Mouse (Mus musculus) neural tube, embryonic 13.5 days (tissue): ENCODE measurements at regions not wholly inside any gene's neighbourhood (a gene's known extent, or its start where the extent isn't known, plus 50 kb on each side); places are given as distances from the start of the nearest gene placed in this dataset.

Experiments used
- ATAC-seq: fragments of 200-750 bp; cut with Nextera tagmentation; 2 replicates; pipeline ENCODE4 v1.8.0; 2017; ENCODE audit warnings: low read depth, mild to moderate bottlenecking, moderate TSS enrichment, moderate library complexity
- H3K27ac ChIP-seq: fragments of 300-500 bp; sonication (generic); replicated peaks from 2 replicates; pipeline ENCODE4 v1.5.1; 2015; ENCODE audit warnings: moderate library complexity, mild to moderate bottlenecking, inconsistent platforms
- H3K27me3 ChIP-seq: fragments of 300-500 bp; sonication (generic); 2 replicates; pipeline ENCODE4 v1.6.1; 2015; ENCODE audit warnings: mild to moderate bottlenecking, inconsistent platforms
- H3K36me3 ChIP-seq: fragments of 300-500 bp; sonication (generic); 2 replicates; pipeline ENCODE4 v1.6.1; 2015; ENCODE audit warnings: mild to moderate bottlenecking, inconsistent platforms
- H3K4me1 ChIP-seq: fragments of 300-500 bp; sonication (generic); replicated peaks from 2 replicates; pipeline ENCODE4 v1.6.1; 2015; ENCODE audit warnings: inconsistent platforms
- H3K4me2 ChIP-seq: fragments of 300-500 bp; sonication (generic); 2 replicates; pipeline ENCODE4 v1.6.1; 2015; ENCODE audit warnings: inconsistent platforms, mild to moderate bottlenecking, moderate library complexity
- H3K4me3 ChIP-seq: fragments of 300-500 bp; sonication (generic); 2 replicates; pipeline ENCODE4 v1.5.1; 2015; ENCODE audit warnings: mild to moderate bottlenecking, inconsistent platforms
- H3K9ac ChIP-seq: fragments of 300-500 bp; sonication (generic); 2 replicates; pipeline ENCODE4 v1.6.1; 2015; ENCODE audit warnings: moderate library complexity, mild to moderate bottlenecking, inconsistent platforms
- H3K9me3 ChIP-seq: fragments of 300-500 bp; sonication (generic); 2 replicates; pipeline ENCODE4 v1.6.1; 2016; ENCODE audit warnings: inconsistent platforms
- WGBS: fragments of 180-500 bp; shearing (Covaris S2); methylation state at CpG from one replicate; pipeline ENCODE4 v1.1.7; 2015; 5-methylcytosine and 5-hydroxymethylcytosine counted together

DNA sequence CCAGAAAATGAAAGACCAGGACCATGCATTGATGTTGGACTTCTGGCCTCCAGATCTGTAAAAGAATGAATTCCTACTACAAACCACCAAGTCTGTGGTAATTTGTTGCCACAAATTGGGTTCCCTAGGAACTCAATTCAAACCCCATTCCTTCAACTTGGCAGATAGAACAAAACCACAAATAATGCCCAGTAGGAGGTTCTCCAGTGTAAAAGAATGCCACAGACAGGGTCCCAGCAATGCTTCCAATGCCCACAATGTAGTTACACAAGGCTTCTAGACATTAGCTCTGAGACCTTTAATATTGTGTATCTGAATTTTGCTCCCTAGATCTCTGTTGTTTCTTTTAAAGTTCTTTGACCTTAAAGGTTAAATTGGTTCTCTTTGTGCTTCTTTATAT is 278.2 kb upstream of the Pitx2 start:
- no peak overlapping the region for H3K9ac ChIP-seq
- H3K27ac ChIP-seq = no peak overlapping the region
- H3K36me3 ChIP-seq = no peaks in the 10 kb centered on the region
- no peaks in the 10 kb centered on the region for H3K9me3 ChIP-seq
- no peak for ATAC-seq
- H3K4me1 ChIP-seq = no peaks in the 10 kb centered on the region
- no peak overlapping the region for H3K4me3 ChIP-seq
- H3K4me2 ChIP-seq = no peak overlapping the region
- no peaks in the 10 kb centered on the region for H3K27me3 ChIP-seq

DNA sequence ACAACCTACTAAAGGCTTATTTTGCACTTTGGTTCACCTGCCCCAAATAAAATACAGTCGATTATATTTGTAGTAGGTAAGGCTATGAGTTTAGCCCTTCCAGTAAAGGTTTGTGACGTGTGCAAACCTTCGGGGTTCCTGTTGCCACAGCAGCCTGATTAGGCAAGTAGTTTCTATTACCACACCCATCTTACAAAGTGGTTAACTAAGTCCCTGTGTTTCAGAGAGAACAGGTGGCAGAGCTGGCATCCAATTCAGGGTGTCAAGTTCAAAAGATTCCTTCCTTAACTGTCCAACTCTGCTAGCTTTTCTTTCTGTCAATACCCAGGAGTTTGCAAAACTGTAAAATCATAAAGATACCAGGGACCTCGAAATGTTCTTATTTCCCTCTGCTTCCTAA is 277.5 kb upstream of the Pitx2 start:
- H3K9ac ChIP-seq = no peak overlapping the region
- no peak overlapping the region for H3K27ac ChIP-seq
- ATAC-seq = no peak
- H3K4me3 ChIP-seq = no peak overlapping the region
- no peaks in the 10 kb centered on the region for H3K27me3 ChIP-seq
- H3K4me2 ChIP-seq = no peak overlapping the region
- H3K36me3 ChIP-seq = no peaks in the 10 kb centered on the region
- H3K9me3 ChIP-seq = no peaks in the 10 kb centered on the region
- no peaks in the 10 kb centered on the region for H3K4me1 ChIP-seq
- WGBS = 72% methylated on average over 4 of the region's 4 CpGs

DNA sequence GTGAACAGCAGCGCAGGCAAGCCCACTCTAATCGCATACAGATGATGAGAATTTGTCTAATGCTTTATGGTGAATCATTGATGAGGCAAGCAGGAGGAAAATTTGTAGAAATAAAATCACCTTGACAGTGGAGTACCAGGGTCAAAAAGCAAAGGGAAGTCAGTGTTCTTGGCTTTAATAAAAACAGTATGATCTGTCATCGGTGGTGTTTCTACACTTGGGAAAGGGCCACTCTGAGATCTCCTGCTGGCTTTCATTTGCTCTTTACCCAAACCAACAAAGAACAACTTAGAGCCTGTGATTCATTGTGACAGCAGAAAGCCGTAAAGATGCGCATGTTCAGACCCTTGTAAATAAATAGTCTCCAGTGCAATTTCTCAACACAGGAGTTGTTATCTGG is 261.1 kb upstream of the Pitx2 start:
- no peak for ATAC-seq
- H3K36me3 ChIP-seq = no peaks in the 10 kb centered on the region
- no peak overlapping the region for H3K9ac ChIP-seq
- no peaks in the 10 kb centered on the region for H3K27me3 ChIP-seq
- H3K27ac ChIP-seq = no peak overlapping the region
- no peaks in the 10 kb centered on the region for H3K4me1 ChIP-seq
- 39% methylated on average over 5 of the region's 5 CpGs for WGBS
- no peak overlapping the region for H3K4me3 ChIP-seq
- H3K4me2 ChIP-seq = no peak overlapping the region
- H3K9me3 ChIP-seq = no peaks in the 10 kb centered on the region

DNA sequence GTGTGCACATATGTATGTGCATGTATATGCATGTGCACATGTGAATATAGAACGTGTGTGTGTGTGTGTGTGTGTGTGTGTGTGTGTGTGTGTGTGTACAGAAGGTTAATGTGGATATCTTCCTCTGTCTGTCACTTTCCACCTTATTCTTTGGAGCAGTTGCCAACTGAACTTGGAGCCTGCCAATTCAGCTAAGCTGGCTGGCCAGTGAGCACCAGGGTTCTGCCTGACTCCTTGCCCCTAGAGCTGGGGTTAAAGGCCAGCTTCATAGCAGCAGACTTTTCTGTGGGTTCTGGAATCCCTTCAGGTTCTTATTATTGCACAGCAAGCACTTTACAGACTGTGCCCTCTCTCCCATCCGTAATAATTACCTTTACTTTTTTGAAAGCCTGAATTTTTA is 258.5 kb upstream of the Pitx2 start:
- H3K27me3 ChIP-seq = no peaks in the 10 kb centered on the region
- H3K4me3 ChIP-seq = no peak overlapping the region
- no peaks in the 10 kb centered on the region for H3K4me1 ChIP-seq
- no peak overlapping the region for H3K27ac ChIP-seq
- no peak overlapping the region for H3K9ac ChIP-seq
- 80% methylated on average over 2 of the region's 2 CpGs for WGBS
- H3K36me3 ChIP-seq = no peaks in the 10 kb centered on the region
- no peak for ATAC-seq
- H3K4me2 ChIP-seq = no peak overlapping the region
- no peaks in the 10 kb centered on the region for H3K9me3 ChIP-seq

DNA sequence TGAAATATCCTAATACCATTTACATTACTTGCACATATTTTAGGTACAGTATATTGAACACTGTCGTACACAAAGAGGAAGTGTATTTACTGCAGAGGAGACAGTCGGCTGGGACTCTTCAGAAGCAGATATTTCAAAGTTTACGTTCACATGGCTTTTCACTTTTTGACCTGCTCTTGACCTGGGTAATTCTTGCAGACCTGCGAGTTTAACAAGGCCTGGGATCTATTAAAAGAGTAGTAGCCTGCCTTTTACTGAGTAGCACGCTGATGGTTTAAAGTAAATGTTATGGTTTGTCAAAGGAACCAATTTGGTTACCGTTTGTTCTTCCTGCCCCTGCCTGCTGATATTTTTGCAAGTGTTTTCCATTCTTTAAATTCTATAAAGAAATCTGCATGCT is 255.0 kb upstream of the Pitx2 start:
- no peak overlapping the region for H3K4me2 ChIP-seq
- no peak overlapping the region for H3K9ac ChIP-seq
- WGBS = 68% methylated on average over 6 of the region's 6 CpGs

DNA sequence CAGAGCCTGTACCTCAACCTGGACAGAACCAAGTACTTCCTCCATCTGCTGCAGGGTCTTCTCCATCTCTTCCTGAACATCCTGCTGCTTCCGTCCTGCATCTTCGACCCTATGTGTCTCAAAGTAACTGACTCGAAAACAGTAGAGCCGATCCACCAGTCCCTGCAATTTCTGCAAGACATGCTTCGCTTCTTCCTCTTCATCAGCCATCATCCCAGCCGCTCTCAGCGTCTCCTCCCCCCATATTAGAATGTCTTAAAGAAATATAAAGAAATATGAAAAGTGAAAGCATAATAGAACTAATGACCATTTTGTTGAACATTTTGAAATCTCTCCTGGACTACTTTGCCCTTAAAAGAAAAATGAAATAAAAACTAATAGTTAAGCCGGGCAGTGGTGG is 244.8 kb upstream of the Pitx2 start:
- WGBS = 96% methylated on average over 8 of the region's 8 CpGs
- no peak for ATAC-seq
- Histone ChIP-seq H3K4me2 (no peak overlapping the region), H3K9ac (no peak overlapping the region), H3K9me3 (no peaks in the 10 kb centered on the region), H3K27ac (no peak overlapping the region), H3K4me1 (no peaks in the 10 kb centered on the region), H3K4me3 (no peak overlapping the region), H3K36me3 (no peaks in the 10 kb centered on the region), H3K27me3 (no peaks in the 10 kb centered on the region)

More for the DNA sequence above, 255.0 kb upstream of the Pitx2 start:
- no peak for ATAC-seq
- H3K4me1 ChIP-seq = no peaks in the 10 kb centered on the region
- H3K27me3 ChIP-seq = no peaks in the 10 kb centered on the region
- no peak overlapping the region for H3K4me3 ChIP-seq
- H3K9me3 ChIP-seq = no peaks in the 10 kb centered on the region
- no peaks in the 10 kb centered on the region for H3K36me3 ChIP-seq
- no peak overlapping the region for H3K27ac ChIP-seq

DNA sequence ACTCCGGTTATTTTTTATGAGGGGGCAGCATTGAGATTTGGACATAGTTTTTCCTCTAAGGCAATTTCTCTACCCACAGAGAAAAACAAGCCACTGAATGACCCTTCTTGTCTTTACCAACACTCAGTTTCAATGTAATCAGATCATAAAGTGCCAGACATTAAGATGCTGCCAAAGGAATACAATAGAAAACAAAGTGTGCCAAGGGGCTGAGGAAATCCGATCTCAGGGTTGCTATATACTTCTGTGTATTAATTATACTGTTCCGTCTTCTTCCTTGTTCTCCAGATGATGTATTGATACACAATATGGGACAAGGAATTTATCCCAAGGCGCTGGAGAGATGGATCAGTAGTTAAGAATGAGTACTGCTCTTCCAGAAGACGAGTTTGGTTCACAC is 222.9 kb upstream of the Pitx2 start:
- Histone ChIP-seq H3K4me3 (no peak overlapping the region), H3K36me3 (no peaks in the 10 kb centered on the region), H3K4me2 (no peak overlapping the region), H3K9ac (no peak overlapping the region), H3K27me3 (no peaks in the 10 kb centered on the region), H3K4me1 (no peaks in the 10 kb centered on the region), H3K9me3 (no peaks in the 10 kb centered on the region), H3K27ac (no peak overlapping the region)
- WGBS = 85% methylated on average over 5 of the region's 5 CpGs
- no peak for ATAC-seq

DNA sequence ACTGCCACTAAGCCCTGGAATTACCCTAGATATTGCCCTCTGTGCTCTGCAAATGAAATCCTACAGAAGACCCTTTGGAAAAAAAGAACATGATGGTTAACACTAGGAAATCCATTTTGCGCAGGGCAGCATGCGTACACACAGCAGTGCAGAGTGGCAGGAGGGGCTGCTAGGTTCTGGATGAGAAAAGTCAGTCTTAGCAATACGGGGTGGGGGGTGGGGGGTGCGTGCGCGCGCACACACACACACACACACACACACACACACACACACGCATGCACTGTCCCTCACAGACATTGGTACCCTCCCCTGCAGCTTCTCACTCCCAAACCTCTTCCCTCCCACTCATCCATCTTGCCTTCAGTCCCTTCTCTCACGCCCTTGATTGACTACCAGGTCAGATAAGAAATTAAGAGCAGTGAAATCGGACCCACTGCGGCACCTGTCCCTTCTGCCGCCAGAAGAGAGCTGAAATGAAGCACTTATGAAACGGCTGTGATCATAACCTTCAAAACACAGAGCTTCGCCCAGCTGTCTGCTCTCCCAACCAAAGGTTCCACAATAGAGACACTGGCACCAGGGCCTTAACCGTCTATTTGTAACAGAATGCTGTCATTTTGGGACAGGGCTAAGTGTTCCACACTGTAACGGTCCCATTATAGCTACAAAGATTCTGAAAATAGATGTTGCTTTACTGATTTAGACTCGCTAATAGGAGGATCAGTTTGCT is 209.3 kb upstream of the Pitx2 start:
- H3K36me3 ChIP-seq = no peaks in the 10 kb centered on the region
- WGBS = 81% methylated on average over 17 of the region's 17 CpGs
- no peaks in the 10 kb centered on the region for H3K9me3 ChIP-seq
- H3K27me3 ChIP-seq = no peaks in the 10 kb centered on the region
- no peak overlapping the region for H3K4me3 ChIP-seq
- H3K4me1 ChIP-seq = no peaks in the 10 kb centered on the region
- H3K4me2 ChIP-seq = no peak overlapping the region
- ATAC-seq = no peak
- H3K27ac ChIP-seq = no peak overlapping the region
- no peak overlapping the region for H3K9ac ChIP-seq

DNA sequence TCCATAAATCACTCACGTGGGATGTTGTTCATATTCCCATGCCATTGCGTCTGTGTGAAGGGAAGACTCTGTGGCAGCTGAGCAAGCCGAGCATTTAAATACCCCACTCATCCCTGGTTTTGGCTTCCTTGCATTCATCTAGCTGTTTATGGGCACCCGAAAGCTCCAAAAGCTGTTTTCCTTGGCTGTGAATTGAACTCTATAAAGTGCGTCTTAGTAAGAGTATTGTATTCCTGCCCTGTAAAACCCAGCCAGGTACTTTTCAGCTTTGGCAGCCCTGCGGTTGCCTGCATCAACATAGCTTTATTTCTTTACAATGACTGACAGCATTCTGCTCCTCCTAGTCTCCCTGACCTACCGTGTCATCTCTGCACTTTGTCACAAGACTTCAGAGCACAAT is 196.8 kb upstream of the Pitx2 start:
- no peak overlapping the region for H3K4me2 ChIP-seq
- no peaks in the 10 kb centered on the region for H3K27me3 ChIP-seq
- H3K9me3 ChIP-seq = no peaks in the 10 kb centered on the region
- no peak for ATAC-seq
- no peak overlapping the region for H3K27ac ChIP-seq
- no peaks in the 10 kb centered on the region for H3K4me1 ChIP-seq
- no peaks in the 10 kb centered on the region for H3K36me3 ChIP-seq
- H3K4me3 ChIP-seq = no peak overlapping the region
- 47% methylated on average over 7 of the region's 7 CpGs for WGBS
- no peak overlapping the region for H3K9ac ChIP-seq

DNA sequence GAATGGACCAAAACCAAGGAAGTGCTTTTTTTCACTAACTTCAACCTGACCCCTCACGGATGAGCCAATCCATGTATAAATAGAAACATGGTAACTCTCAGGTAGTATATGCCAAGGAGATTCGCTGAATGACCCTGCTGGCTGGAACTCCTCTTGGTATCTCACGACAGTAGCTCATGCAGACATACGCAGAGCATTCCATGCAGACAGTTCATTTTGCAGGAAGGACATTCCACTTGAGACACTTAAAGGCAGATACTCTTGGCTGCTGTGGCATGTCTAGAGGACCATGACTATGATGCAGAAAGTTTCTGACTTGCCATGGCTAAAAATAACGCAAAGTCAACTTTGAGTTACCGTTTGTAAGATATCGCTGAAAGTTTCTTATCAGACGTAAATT is 195.6 kb upstream of the Pitx2 start:
- WGBS = 93% methylated on average over 8 of the region's 8 CpGs
- no peak for ATAC-seq

DNA sequence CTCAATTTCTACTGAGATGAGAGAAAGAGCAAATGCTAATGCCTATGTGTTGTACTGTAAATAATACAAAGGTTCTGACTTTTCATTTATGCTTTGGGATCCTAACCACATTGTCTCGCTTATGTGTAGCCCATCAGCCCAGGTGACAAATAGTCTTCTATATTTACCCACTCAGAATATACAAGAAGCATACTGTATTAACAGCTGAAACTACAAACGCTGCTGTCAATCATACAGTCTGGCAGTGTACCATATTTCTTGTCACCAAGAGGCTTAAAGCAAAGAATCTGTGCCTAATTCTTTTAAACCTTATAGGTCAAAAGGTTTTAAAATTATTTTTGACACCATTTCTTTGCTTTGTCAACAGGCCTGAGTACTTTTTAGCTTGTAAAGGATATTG is 160.8 kb upstream of the Pitx2 start:
- Histone ChIP-seq H3K27me3 (no peaks in the 10 kb centered on the region), H3K4me3 (no peak overlapping the region), H3K27ac (no peak overlapping the region), H3K4me2 (no peak overlapping the region), H3K9me3 (peaks cover 5% of the 10 kb centered on the region; the same call in 1 of the 2 replicates), H3K36me3 (no peaks in the 10 kb centered on the region), H3K4me1 (no peaks in the 10 kb centered on the region), H3K9ac (no peak overlapping the region)
- 81% methylated on average over 2 of the region's 2 CpGs for WGBS
- no peak for ATAC-seq

More for the DNA sequence above, 195.6 kb upstream of the Pitx2 start:
- H3K4me2 ChIP-seq = no peak overlapping the region
- H3K27me3 ChIP-seq = no peaks in the 10 kb centered on the region
- H3K36me3 ChIP-seq = no peaks in the 10 kb centered on the region
- H3K9ac ChIP-seq = no peak overlapping the region
- no peak overlapping the region for H3K27ac ChIP-seq
- no peak overlapping the region for H3K4me3 ChIP-seq
- H3K4me1 ChIP-seq = no peaks in the 10 kb centered on the region
- no peaks in the 10 kb centered on the region for H3K9me3 ChIP-seq

DNA sequence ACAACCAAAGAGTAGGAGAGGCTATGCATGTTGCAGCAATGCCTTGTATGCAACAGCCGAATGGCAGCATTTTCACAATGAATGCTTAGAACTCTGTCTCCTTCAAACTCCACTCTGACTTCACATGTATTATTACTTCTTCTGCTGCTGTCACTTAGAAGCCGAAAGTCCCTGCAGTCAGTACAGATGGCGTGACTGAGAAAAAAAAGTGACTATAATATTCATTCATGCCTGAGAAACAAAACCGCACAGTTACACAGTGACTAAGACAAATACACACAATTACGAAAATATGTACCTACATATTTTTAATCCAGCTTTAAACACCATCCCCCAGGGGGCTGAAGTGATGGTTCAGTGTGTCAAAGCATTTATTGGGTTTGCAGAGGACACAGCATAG is 154.8 kb upstream of the Pitx2 start:
- H3K4me2 ChIP-seq = no peak overlapping the region
- no peaks in the 10 kb centered on the region for H3K27me3 ChIP-seq
- no peak for ATAC-seq
- no peak overlapping the region for H3K9ac ChIP-seq
- no peak overlapping the region for H3K27ac ChIP-seq
- WGBS = 88% methylated on average over 5 of the region's 5 CpGs
- no peaks in the 10 kb centered on the region for H3K4me1 ChIP-seq
- no peaks in the 10 kb centered on the region for H3K36me3 ChIP-seq
- H3K4me3 ChIP-seq = no peak overlapping the region
- peaks cover 5% of the 10 kb centered on the region; the same call in 1 of the 2 replicates for H3K9me3 ChIP-seq

DNA sequence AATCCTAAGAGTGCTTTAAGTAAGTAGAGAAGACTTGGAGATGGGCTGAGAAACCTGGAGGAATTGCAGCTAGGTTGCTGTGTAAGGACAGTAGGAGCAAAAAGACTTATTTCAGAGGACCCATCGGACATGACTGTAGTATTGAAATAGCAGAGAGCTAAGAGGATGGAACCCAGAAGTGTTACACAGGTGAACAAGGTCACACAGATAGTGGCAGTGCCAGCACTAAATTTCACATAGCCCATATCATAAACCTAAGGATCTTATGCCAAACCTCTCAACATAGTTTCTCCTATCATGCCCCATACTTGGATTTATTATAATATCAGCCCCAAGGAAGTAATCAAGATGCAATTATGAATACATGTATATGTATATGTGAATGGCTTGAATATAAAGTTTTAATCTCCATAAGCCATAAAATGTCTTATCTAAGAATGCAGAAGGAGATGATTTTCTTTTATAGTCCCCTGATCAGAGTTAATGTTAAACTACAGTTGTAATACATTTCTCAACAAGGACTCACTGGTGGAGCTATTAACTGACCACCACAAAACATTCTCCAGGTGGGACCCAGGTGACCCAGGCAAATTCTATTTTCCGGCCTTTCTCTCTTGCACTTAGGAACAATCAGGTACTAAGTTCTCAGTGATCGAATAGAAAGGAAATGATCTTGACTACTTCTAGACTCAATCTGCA is 149.6 kb upstream of the Pitx2 start:
- 90% methylated on average over 3 of the region's 3 CpGs for WGBS
- Histone ChIP-seq H3K9me3 (no peaks in the 10 kb centered on the region), H3K4me1 (no peaks in the 10 kb centered on the region), H3K4me2 (no peak overlapping the region), H3K36me3 (no peaks in the 10 kb centered on the region), H3K27ac (no peak overlapping the region), H3K9ac (no peak overlapping the region), H3K4me3 (no peak overlapping the region), H3K27me3 (no peaks in the 10 kb centered on the region)
- ATAC-seq = no peak
